Mouse (Mus musculus) ES-E14 (cell line): ENCODE data around the gene Asf1b.

Experiments used
- CHD2 ChIP-seq: IDR thresholded peaks from 2 replicates; pipeline ENCODE4 v1.6.1; 2014; ENCODE audit warnings: mild to moderate bottlenecking, low read depth, low read length, inconsistent platforms
- HCFC1 ChIP-seq: IDR thresholded peaks from 2 replicates; pipeline ENCODE4 v1.6.1; 2012; ENCODE audit warnings: low read length, inconsistent platforms, borderline replicate concordance; ENCODE audit not compliant: insufficient read depth
- MAFK ChIP-seq: IDR thresholded peaks from 2 replicates; pipeline ENCODE4 v1.6.1; 2014; ENCODE audit warnings: mild to moderate bottlenecking, low read depth, low read length, inconsistent platforms; ENCODE audit not compliant: insufficient read depth
- ZC3H11A ChIP-seq: IDR thresholded peaks from 2 replicates; pipeline ENCODE4 v1.6.1; 2012; ENCODE audit warnings: low read depth, mild to moderate bottlenecking, inconsistent platforms, low read length, borderline replicate concordance
- ZNF384 ChIP-seq: IDR thresholded peaks from 2 replicates; pipeline ENCODE4 v1.6.1; 2012; ENCODE audit warnings: low read depth, low read length, inconsistent platforms

DNA sequence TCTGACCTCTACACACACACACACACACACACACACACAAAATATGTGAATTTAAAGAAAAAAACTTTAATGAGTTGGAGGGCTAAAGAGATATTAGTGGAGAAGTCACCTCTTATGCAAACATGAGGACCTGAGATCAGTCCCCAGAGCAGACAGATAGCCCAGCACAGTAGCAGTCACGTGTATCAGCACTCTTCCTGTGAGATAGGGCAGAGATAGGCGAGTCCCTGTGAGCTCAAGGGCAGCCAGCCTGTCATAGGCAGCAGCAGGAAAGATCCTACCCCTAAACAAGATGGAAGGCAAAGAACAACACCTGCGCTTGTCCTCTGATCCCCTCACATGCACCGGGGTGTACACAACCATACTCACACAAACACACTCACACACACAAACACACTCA, 27.1 kb downstream of the Asf1b start:
- no peak for TF ChIP-seq ZNF384
- TF ChIP-seq ZC3H11A = no peak
- no peak for TF ChIP-seq MAFK
- no peak for TF ChIP-seq CHD2
- TF ChIP-seq HCFC1 = no peak
